Mouse (Mus musculus) left cerebral cortex, postnatal 10 days (tissue): ENCODE data around the gene Il23r. TPM values are rescaled to one million over a fixed set of nuclear protein-coding genes. Genes with fewer than 3 reads are reported as not detected.
"Not testable (repeated sequence)": the region's sequence is repeated elsewhere in the genome, so short reads cannot be mapped to it uniquely, and the experiment has no call there.

Experiments
- DNase-seq, 2 experiments: peaks; one replicate each; pipeline ENCODE4 v3.0.0; 2021 to 2022; ENCODE audit warnings: low spot score in 2 of 2, mixed read lengths in 1 of 2; ENCODE audit errors: extremely low spot score in 1 of 2
- intact Hi-C: fragments of 180-260 bp; cut with DNase I; formaldehyde crosslinking; loops from one replicate; pipeline ENCODE4 v1.15.1; 2025
- total RNA-seq, 2 experiments: library from RNA; stranded (reverse); gene quantifications; 2 replicates each; pipeline ENCODE4 v1.2.3; 2021

Il23r gene
- under 1 TPM in 1 of 2 experiments, not detected in 1; 0.14 TPM for total RNA-seq

DNA sequence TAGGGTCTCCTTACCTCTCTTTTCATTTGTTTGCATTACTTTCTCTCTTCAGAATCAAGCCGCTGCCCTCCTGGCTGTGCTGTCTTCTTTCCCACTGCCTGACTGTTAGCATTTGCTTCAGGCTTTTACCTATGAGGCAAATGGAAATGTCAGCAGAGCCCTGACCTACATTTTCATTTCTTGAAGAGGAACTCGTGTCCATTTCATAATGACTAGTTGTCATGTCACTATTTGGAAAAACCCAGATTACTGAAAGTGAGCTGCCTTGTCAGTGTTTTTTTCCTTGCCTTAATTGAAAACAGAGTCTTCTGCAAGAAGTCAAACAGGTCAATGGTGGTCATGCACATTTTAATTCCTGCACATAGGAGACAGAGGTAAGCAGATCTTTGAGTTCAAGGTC, at the start of gene Il23r:
Gene Il23r (minus strand): TSS at position 101 of the 400 bp plus-strand sequence.
- intact Hi-C loops, result no loop called here

DNA sequence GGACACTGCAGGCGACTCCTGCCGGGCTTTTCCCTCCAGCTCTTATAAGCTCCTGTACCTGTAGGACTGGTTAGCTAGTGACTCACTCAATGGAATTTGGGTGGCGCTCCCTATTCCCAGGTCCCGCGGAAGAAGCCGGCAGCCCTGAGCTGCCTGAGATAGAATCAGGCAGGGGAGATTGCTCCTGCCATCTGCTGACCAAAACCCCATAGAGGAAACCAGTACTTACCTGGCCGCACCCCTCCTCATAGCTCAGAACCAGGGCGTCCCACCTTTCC, 44.1 kb upstream of the Il23r start, which contains the start of gene Tacstd2:
Gene Tacstd2 (minus strand): TSS at position 20 of the 278 bp plus-strand sequence.
- intact Hi-C loops, result no loop called here

More for the DNA sequence above, at the start of gene Il23r:
- DNase-seq, result no peak

DNA sequence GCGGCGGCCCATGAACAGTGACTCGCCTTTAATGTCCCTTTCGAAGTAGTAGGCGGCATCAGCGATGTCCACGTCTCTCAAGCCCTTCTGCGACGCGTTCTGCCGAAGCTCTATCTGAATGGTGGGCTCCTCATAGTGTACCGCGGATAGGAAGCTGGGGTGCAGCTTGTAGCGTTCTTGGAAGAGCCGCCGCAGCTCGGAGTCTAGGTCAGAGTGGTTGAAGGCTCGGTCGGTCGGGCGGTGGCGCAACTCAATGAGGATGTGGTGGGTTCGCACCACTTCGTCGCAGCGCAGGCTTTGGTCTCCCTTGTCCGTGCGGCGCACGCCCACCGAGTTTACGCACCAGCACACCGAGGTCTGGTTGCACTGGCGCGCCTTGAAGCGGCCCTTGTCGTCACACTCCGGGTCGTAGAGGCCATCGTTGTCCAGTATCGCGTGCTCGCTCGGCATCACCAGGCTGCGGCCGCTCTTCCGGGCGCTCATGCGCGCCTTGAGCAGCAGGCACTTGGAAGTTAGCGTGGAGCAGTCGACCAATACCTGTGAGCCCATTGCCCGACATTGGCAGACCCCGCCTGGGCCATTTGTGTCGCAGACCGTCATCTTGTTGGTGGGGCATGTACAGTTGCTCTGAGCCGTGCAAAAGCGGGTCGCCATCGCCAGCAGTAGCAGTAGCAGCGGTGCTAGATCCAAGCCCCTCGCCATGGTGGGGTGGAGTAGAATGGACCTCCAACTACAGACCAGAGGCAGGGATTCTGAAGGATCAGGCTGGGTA, 43.5 kb upstream of the Il23r start:
- peak in 1 of 2 experiments; percentile 31 for DNase-seq
- intact Hi-C loops, result no loop called here

More for the DNA sequence above, 44.1 kb upstream of the Il23r start, which contains the start of gene Tacstd2:
- DNase-seq, result no peak

DNA sequence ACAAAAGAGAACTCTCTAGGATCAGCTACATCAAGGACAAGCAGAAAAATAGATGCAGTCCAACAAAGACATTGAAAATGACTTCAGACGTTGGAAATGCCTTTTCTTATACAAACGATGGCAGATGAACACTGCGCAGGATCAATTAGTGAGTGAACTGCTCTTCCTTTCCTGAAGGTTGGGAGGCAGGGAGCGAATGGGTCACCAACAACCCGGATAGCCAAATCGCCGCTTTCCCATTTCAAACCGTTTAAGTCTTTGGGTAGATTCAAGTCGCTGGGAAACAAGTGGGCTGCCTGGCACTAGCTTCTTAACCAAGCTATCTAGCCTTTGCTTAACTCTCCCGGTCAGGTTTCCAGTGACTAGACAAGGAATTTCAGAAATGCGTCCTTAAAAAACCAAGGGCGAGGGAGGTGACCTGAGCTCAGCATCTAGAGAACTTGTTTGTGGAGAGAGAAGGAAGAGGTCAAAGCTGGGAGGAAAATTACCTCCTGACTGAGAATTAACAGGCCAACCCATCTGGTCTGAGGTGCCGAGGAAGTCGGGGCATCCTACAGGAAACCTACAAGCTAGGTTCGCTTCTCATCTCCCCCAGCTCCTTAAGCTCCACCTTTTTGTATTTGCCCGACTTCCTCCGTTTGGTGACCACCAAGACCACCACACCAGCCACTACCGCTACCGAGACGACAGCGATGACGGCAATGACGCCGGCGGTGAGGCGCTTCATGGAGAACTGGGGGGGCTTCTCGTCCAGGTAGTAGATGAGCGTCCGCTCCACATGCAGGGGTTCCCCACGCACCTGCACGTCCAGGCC, 42.7 kb upstream of the Il23r start:
- intact Hi-C loops, result no loop called here
- no peak for DNase-seq

DNA sequence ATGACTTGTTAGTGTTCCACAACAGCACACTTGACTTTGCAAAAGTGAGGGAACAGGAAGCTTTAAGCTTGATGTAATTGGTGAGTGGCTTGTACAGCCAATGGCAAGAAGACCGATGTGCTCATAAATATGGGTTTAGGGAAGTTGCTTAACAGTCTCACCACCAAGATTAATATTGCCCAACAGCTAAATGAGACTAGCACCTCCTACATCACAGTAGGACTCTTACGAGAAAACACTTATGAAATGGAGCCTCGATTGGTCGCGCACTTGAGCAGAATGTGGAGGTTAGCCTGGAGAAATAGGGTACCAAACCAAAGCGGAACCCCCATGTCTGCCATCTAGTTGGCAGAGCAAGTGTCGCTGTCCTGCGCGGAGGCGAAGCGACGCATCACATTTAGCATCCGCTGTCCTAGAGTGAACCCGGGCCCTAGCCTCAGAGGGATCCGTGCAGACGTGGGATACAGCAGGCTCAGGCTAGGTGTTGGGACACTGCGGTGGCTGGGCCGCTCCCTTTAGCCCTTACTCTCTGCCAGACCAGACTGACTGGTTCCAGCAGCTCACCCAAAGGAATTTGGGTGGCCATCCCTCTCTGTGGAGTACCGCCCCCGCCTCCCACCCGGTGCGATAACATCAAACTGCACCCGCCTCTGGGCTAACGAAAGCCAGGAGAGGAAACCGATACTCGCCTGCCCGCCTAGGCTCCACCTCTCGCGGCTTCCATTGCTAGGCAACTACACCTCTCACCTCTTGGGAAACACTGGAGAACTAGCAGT, 41.2 kb upstream of the Il23r start:
- intact Hi-C loops, result no loop called here
- peak in 1 of 2 experiments; percentile 40 for DNase-seq

DNA sequence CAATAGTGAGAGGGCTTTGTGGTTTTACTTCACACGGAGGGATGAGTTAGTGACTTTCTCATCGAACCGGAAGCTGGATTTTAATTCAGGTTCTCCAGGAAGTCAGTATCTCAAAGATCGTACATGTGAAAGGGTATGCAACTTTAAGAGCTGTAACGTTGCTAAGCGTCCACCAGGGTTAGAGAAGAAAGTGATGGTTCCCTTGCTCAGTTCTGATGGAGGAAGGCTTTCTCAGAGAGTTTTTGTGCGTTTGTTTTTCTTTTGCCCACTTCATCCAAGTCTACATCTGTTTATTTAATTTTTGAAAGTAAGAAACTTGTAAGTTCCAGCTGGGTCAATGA, 40.1 kb upstream of the Il23r start:
- intact Hi-C loops, result no loop called here
- no peak for DNase-seq

DNA sequence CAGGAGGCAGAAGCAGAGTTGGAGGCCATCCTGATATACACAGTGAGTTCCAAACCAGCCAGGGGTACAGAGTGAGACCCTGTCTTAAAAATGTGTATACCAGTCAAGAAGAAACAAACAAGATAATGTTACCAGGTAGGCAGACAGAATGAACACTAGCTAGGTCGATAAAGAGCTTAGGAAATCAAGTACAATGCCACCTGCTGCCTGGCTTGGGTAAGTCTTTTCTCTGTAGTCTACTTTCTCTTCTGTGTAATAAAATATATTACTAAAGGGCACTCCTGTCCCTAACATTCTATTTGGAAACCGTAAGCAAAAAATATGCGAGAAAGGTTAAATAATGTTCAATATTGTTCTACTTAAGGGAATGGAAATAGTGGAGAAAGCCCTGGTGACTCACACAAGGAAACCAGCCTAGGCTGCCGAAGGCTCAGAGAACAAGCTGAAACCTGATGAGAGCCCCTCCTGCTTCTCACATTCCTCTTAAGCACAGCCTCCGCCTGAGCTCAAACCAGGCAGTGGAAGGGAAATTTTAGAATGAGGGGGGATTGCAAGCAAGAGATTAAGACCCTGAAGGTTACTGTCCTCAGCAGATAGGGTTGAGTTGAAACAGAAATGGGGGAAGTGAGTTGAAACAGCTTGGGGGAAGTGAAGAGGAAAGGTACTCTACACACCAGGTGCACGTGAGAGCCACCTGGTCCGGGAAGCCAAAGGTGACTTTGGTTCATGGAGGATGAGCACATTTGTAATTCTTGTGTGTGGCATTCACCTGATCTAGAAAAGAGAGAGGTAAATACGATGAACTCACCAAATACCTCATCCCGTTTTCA, 39.6 kb upstream of the Il23r start:
- DNase-seq, result no peak
- intact Hi-C loops, result no loop called here

DNA sequence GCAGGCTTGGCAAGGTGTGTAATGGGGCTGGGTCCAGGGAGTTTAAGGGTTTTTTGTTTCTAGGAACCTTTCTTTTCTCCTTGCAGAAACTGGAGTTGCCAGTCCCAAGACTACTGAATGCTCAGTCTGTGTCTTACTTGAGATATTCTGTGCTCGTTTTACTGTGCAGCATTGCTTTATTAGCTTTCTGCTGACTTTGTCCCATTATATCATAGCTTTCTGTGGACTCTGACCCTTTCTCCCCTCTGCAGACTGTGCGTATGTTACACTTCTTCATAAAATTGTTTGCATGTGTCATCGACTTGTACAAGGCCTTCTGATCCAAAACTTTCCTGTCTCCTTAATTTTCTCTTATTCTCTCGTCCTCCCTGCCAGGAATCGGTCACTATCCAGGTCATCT, 34.7 kb upstream of the Il23r start:
- intact Hi-C loops, result no loop called here
- DNase-seq, result no peak

DNA sequence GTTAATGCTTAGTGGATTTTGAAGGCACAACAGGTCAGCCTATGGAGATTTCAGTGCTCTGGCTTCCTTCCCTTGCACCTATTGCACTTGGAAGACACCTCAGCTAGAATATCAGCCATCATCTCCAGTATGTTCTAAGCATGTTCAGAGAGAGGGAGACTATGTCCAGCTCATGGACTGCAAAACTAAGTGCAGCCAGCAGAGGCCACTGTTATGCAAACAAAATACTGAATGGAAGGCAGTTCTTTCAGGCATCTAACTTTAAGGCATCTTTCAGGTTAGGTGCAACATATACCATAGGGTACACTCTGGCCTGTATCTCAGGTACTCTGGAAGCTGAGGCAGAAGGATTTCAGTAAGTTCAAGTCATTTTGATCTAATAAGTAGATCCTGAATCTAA, 19.1 kb upstream of the Il23r start:
- intact Hi-C loops, result no loop called here
- DNase-seq, result peak in 1 of 2 experiments; percentile 28

DNA sequence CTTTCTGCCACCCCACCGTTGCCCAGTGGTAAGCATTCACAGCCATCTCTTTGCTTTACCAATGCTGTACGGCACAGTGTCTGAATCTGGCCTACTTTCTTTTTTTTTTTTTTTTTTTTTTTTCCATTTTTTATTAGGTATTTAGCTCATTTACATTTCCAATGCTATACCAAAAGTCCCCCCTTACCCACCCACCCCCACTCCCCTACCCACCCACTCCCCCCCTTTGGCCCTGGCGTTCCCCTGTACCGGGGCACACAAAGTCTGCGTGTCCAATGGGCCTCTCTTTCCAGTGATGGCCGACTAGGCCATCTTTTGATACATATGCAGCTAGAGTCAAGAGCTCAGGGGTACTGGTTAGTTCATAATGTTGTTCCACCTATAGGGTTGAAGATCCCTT, 10.3 kb upstream of the Il23r start:
- DNase-seq, intact Hi-C loops: not testable (repeated sequence)

DNA sequence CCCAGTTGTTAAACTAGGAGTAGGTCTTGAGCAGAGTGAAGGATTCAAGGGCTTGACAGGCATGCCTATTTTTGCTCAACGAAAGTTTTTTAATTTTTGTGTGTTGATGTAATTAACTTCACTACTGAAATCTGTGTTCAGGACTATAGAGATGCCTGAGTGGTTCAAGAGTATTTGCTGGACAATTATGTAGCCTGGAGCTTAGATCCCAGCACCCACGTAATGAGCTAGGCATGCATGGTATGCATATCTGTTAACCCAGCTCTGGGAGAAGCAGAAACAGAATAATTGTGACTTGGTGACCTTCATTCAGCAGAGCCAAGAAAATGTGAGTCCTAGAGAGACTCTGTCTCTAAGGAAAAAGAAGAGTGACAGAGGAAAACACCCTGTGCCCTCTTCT, 10.6 kb downstream of the Il23r start:
- no peak for DNase-seq
- intact Hi-C loops, result no loop called here

DNA sequence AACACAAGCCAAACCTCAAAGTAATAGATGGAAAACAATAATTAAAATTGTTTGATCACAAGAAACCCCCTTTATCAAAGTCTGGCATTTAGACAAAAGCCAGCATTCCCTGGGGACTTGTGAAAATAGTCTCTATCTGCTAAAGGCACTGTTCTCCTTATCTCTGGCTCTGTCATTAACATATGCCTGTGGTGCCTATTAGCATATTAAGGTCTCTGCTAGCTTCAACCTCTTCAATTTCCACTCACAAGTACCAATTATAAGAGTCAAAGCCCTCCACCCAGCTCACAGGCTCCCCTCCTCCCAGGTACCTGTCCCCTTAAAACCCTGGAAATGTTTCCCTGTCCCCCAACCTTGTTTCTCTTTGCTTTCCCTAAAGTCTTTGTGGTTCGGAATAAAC, 20.4 kb downstream of the Il23r start:
- DNase-seq, result no peak

DNA sequence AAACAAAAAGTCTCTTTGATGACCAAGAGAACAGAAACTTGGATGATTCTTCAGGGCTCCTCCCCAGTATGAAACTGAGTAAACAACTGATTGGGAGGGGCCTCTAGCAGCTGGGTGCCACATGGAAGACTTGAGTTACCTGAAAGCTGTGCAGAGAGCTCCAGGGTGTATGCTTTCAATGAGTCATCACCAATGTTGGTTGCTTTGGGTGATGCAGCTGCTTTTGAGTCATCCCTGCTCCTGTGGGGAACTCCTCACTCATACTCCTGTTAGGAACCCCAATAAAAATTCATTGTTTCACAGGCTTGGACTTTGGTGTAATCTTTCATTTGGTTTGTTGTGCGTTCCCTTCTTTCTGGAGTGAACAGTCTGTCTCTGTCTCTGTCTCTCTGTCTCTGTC, 32.2 kb downstream of the Il23r start:
- intact Hi-C loops, result no loop called here
- no peak for DNase-seq

More for the DNA sequence above, 20.4 kb downstream of the Il23r start:
- intact Hi-C loops, result no loop called here

DNA sequence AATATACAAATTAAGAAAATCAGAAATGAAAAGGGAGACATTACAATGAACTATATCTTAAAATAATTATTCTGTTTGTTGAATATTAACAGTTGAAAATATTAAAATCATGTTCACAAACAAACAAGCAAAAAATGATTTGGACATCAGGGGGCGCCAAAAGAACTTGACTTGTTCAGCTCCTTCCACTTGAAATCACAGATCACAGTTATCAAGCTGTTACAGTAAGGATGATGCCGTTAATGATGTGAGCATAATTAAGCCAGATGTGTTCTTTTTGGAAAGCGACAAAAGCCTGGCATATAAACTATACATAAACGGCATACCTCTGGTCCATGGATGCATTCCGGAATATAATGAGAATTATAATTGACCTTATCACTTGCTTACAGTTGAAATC, 40.3 kb downstream of the Il23r start:
- peak in 1 of 2 experiments; percentile 13 for DNase-seq
- intact Hi-C loops, result no loop called here

DNA sequence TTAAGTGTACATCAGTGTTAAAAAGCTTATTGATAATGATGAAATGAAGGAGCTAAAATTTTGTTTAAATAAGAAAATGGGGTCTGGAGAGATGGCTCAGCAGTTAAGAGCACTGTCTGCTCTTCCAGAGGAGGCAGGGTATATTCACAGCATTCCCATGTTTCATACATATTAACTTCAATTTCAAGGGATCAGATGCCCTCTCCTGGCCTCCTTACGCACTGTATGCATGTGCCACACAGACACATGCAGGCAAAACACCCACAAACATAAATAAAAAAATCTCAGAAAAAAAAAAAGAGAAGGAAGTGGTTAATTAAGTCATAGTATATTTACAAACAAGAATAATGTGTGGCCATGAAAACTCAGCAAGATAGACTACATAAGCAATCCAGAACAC, 45.8 kb downstream of the Il23r start:
- no peak for DNase-seq
- intact Hi-C loops, result no loop called here

DNA sequence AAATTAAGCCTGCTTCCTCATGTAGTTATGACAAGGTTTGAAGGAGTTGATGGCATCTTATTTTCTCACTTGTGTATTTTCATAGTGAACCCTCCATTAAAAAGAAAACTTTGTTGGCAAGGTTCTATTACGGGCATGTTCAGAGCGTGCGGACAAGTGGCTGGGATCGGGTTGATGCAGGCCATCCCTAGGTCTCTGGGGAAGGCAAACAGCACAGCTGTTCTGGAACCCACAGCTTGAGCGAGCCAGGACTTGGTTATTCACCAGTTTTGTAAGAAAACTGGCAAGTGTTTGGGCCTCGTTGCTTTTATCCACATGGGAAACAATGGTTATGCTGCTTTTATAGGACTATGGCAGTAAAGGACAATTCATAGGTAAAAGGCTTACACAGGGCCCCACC, 48.5 kb downstream of the Il23r start:
- intact Hi-C loops, result no loop called here
- DNase-seq, result no peak

DNA sequence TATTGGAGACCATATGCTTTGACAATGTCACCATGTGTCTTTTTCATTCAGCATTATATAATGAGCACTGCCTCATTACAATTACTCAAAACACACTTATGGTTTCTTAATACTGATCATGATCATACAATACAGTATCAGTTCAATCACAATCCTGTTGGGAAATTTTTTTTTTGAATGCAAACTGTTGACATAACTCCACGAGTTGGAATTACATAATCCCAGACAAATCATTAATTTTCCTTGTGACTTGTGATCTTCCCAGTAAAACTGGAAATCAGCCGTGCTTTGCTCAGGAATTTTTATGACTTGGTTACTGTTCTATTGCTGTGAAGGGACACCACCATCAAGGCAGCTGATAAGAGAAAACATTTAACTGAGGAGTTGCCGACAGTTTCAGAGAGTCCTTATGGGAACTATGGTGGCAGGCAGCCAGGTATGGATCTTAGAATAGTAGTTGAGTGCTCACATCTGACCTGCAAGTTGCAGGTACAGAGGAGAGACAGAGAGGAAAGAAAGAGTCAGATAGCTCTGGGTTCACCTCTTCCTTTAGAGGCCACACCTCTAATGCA, 53.8 kb downstream of the Il23r start:
- intact Hi-C loops, result no loop called here
- DNase-seq, result no peak

DNA sequence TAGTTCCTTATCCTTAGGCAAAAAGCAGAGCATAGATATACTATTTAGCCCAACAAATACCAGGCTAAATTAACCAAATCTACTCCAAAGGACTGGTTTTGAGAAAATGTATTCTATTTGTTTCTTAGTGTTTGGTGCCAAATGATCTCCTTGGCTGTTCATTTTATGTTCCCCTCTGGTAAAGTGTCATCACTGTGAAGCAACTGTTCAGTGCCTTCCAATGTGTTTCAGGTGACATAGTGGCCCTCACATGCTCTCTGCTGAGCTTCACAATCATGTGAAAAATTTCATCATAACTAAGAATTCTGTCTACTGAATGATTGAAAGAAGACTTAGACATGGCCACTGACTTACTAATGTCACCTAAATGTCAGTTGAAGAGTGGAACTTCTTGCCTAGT, 54.6 kb downstream of the Il23r start:
- intact Hi-C loops, result no loop called here
- DNase-seq, result no peak
